Mouse (Mus musculus): ENCODE data around the gene Ebf3. TPM values are rescaled to one million over a fixed set of nuclear protein-coding genes. Genes with fewer than 3 reads are reported as not detected.

Ebf3 gene
- polyA plus RNA-seq, 1 experiment from 2014 or later: not detected

DNA sequence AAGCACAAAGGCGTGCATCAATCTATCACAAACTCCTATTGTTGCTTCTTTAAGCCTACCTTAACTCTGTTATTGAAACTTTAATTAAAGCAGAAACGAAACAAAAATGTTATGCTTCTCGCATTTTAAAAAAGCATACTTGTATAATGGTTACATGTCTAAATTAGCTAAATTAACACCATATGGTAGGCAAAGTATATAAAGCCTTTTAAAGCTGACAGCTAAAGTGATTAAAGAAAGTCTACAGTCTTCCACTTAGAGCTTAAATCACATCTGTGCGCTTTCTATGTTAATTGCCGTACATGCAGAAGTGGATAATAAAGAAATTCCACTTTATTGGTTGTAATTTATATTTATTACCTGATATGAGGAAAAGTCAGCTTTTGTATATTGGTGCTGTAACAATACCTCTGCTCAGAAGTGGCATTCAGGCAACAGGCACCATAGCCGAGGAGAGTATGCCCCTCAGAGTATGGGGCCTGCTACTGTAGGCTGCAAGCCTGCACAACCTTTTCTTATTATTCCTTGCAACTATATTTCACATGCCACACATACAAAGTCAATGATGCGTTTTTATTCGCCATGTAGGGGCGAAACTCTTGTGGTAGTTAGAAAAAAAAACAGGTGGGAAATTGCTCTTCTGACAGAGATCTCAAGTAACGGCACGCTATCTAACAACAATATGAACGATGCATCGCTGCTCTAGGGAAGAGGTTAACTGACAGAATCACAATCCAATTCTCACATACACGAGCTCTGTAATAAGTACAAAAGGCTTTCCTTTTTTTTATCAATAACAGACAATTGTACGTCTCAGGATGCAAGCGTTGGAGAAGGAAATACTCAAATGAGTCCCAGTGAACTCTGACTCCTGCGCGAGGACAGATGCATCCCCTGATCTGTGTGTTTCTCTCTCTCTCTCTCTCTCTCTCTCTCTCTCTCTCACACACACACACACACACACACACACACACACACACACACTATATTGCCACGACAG is 5.9 kb downstream of the Ebf3 start:
- peaks cover 88% of the 10 kb centered on the region for H3K27me3 ChIP-seq (ENCODE audit: control insufficient read depth, insufficient read depth, low read depth, low read length)
- H3K4me3 ChIP-seq (ENCODE audit: low read depth, low read length): no peak overlapping the region
- WGBS (ENCODE audit: insufficient replicate concordance): 19% methylated on average over 19 of the region's 19 CpGs
- H3K36me3 ChIP-seq (ENCODE audit: control insufficient read depth, insufficient read depth): no peaks in the 10 kb centered on the region
- ATAC-seq (ENCODE audit: low read depth): no peak
- H3K9me3 ChIP-seq (replicated peaks; ENCODE audit: control insufficient read depth, low read length): no peaks in the 10 kb centered on the region
- no peak overlapping the region for H3K27ac ChIP-seq (ENCODE audit: low read length)
- H3K4me1 ChIP-seq (ENCODE audit: control insufficient read depth, low read depth, low read length): peaks cover 2% of the 10 kb centered on the region
- no peak overlapping the region for H3K9ac ChIP-seq (ENCODE audit: low read depth, low read length)
- no peak overlapping the region for H3K4me2 ChIP-seq (ENCODE audit: low read depth, low read length)

DNA sequence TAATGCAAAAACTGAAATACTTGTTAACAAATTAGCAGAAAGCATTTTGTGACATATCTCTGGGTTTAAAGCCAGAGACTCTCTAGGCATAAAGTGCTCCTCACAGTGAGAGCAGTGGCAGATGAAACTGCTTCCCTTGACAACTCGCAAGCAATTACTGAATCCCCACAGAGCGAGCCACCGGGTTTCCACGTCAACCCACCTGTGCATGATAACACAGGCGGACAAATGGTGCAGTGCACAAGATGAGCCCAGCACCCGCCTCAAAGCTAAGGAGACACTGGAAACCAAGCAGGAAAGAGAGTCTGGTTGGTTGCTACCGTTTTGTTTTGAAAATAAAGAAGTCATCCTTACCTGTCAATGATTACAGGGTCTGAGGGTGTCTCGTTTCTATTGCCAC is 7.1 kb downstream of the Ebf3 start:
- Histone ChIP-seq H3K9ac (ENCODE audit: low read depth, low read length) (no peak overlapping the region), H3K36me3 (ENCODE audit: control insufficient read depth, insufficient read depth) (no peaks in the 10 kb centered on the region), H3K27me3 (ENCODE audit: control insufficient read depth, insufficient read depth, low read depth, low read length) (peaks cover 77% of the 10 kb centered on the region), H3K4me2 (ENCODE audit: low read depth, low read length) (no peak overlapping the region), H3K4me3 (ENCODE audit: low read depth, low read length) (no peak overlapping the region), H3K27ac (ENCODE audit: low read length) (no peak overlapping the region), H3K9me3 (replicated peaks; ENCODE audit: control insufficient read depth, low read length) (no peaks in the 10 kb centered on the region), H3K4me1 (ENCODE audit: control insufficient read depth, low read depth, low read length) (peaks cover 2% of the 10 kb centered on the region)
- no peak for ATAC-seq (ENCODE audit: low read depth)
- 15% methylated on average over 8 of the region's 8 CpGs for WGBS (ENCODE audit: insufficient replicate concordance)

DNA sequence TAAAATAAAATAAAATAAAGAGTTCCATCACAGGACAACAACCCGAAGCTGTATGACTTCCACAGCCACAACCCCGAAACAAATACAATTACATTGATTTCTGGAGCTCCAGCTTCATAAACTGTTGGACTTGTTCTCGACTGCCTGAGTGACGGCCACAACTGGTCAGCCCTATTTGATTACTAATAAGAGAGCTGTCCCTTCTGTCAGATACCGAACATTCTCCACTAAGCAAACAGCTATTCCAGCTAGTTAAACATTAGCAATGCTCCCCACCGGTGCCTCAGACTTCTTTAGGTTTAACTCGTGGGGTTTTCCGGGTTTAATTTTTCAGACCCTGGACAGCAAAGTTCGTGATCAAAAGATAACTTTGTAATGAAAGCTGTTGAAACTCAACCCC is 8.1 kb downstream of the Ebf3 start:
- H3K36me3 ChIP-seq (ENCODE audit: control insufficient read depth, insufficient read depth): no peaks in the 10 kb centered on the region
- peaks cover 74% of the 10 kb centered on the region for H3K27me3 ChIP-seq (ENCODE audit: control insufficient read depth, insufficient read depth, low read depth, low read length)
- H3K27ac ChIP-seq (ENCODE audit: low read length): no peak overlapping the region
- H3K4me3 ChIP-seq (ENCODE audit: low read depth, low read length): no peak overlapping the region
- H3K4me2 ChIP-seq (ENCODE audit: low read depth, low read length): no peak overlapping the region
- no peak overlapping the region for H3K9ac ChIP-seq (ENCODE audit: low read depth, low read length)
- ATAC-seq (ENCODE audit: low read depth): no peak
- peaks cover 2% of the 10 kb centered on the region for H3K4me1 ChIP-seq (ENCODE audit: control insufficient read depth, low read depth, low read length)
- 39% methylated on average over 9 of the region's 9 CpGs for WGBS (ENCODE audit: insufficient replicate concordance)
- H3K9me3 ChIP-seq (replicated peaks; ENCODE audit: control insufficient read depth, low read length): no peaks in the 10 kb centered on the region

DNA sequence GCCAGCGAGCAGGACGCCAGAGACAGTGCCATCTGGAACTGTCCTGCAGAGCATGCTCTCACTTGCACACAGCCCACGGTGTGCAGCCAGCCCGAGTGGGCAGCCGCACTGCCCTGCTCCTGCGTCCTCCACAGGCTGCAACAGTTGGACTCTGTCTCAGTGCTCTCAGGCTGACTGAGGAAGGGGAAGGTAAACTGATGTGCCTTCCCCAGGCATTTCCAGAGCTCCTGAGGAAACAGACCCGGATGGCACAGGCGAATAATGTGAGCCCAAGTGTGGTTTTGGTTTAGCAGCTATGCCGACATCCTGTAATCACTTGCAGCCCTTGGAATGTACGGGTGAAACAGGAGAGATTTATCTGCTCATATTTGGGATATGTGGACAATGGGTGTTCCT is 10.5 kb downstream of the Ebf3 start:
- H3K4me2 ChIP-seq (ENCODE audit: low read depth, low read length): no peak overlapping the region
- no peak overlapping the region for H3K9ac ChIP-seq (ENCODE audit: low read depth, low read length)
- ATAC-seq (ENCODE audit: low read depth): no peak
- 35% methylated on average over 10 of the region's 10 CpGs for WGBS (ENCODE audit: insufficient replicate concordance)
- peaks cover 70% of the 10 kb centered on the region for H3K27me3 ChIP-seq (ENCODE audit: control insufficient read depth, insufficient read depth, low read depth, low read length)
- H3K4me3 ChIP-seq (ENCODE audit: low read depth, low read length): no peak overlapping the region
- no peaks in the 10 kb centered on the region for H3K9me3 ChIP-seq (replicated peaks; ENCODE audit: control insufficient read depth, low read length)
- no peak overlapping the region for H3K27ac ChIP-seq (ENCODE audit: low read length)
- no peaks in the 10 kb centered on the region for H3K36me3 ChIP-seq (ENCODE audit: control insufficient read depth, insufficient read depth)
- no peaks in the 10 kb centered on the region for H3K4me1 ChIP-seq (ENCODE audit: control insufficient read depth, low read depth, low read length)

DNA sequence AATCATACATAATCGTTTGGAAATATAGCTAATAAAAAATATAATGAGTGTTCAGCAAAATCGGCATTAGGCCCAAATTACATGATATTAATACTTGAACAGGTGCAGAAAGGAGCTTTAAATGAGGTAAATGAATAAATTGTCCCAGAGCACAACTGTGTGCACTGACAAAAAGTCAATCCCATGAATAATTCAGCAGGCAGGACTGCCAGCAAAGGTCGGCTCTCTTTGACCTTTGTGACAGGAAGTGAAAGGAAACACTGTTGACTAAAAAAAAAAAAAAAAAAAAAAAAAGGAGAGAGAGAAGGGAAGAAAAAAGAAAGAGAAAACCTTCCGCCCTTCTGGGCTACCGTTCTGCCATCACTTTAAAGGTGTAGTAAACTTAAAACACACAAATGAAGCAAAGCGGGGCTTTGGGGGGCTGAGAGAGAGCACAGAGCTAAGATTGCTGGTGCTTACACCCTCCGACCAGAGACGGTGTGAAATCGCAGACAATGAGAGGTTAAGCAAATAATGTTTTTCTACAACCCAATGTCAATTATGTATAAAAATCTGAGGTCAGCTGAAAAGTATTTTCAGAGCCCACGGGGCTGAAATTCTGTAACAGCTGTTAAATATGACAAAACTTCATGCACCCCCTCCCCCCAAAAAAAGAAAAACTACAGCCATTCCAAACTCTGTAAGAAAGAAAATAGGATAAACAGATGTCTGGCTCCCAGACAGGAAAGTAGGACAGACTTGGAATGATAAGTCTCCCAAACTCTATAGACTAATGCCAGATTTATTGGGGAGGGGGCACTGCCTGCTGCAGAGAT is 11.1 kb downstream of the Ebf3 start:
- no peaks in the 10 kb centered on the region for H3K4me1 ChIP-seq (ENCODE audit: control insufficient read depth, low read depth, low read length)
- H3K27me3 ChIP-seq (ENCODE audit: control insufficient read depth, insufficient read depth, low read depth, low read length): peaks cover 65% of the 10 kb centered on the region
- no peak overlapping the region for H3K9ac ChIP-seq (ENCODE audit: low read depth, low read length)
- no peak overlapping the region for H3K4me2 ChIP-seq (ENCODE audit: low read depth, low read length)
- no peak for ATAC-seq (ENCODE audit: low read depth)
- H3K27ac ChIP-seq (ENCODE audit: low read length): no peak overlapping the region
- H3K9me3 ChIP-seq (replicated peaks; ENCODE audit: control insufficient read depth, low read length): no peaks in the 10 kb centered on the region
- WGBS (ENCODE audit: insufficient replicate concordance): 37% methylated on average over 10 of the region's 10 CpGs
- no peaks in the 10 kb centered on the region for H3K36me3 ChIP-seq (ENCODE audit: control insufficient read depth, insufficient read depth)
- H3K4me3 ChIP-seq (ENCODE audit: low read depth, low read length): no peak overlapping the region

DNA sequence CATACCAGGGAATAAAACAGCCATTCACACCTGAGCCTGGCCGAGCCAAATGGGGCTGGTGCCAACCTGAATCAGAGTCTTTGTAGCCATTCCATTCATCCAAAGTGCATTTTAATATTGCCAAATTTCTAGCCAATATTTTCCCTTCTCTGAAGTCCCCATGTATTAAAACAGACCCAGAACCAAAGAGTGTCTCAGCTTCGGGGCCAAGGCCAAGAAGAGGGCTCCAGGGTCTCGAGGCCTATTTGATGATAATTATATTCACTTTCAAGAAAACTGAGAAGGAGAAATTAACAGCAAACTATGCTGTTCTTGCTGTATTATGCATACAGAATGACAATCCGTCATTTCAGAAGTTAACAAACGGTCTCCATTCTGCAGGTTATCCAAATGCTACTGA is 12.1 kb downstream of the Ebf3 start:
- H3K9ac ChIP-seq (ENCODE audit: low read depth, low read length): no peak overlapping the region
- no peaks in the 10 kb centered on the region for H3K9me3 ChIP-seq (replicated peaks; ENCODE audit: control insufficient read depth, low read length)
- ATAC-seq (ENCODE audit: low read depth): no peak
- no peak overlapping the region for H3K27ac ChIP-seq (ENCODE audit: low read length)
- WGBS (ENCODE audit: insufficient replicate concordance): 51% methylated on average over 5 of the region's 5 CpGs
- peaks cover 58% of the 10 kb centered on the region for H3K27me3 ChIP-seq (ENCODE audit: control insufficient read depth, insufficient read depth, low read depth, low read length)
- H3K4me1 ChIP-seq (ENCODE audit: control insufficient read depth, low read depth, low read length): no peaks in the 10 kb centered on the region
- no peaks in the 10 kb centered on the region for H3K36me3 ChIP-seq (ENCODE audit: control insufficient read depth, insufficient read depth)
- no peak overlapping the region for H3K4me3 ChIP-seq (ENCODE audit: low read depth, low read length)
- H3K4me2 ChIP-seq (ENCODE audit: low read depth, low read length): no peak overlapping the region

DNA sequence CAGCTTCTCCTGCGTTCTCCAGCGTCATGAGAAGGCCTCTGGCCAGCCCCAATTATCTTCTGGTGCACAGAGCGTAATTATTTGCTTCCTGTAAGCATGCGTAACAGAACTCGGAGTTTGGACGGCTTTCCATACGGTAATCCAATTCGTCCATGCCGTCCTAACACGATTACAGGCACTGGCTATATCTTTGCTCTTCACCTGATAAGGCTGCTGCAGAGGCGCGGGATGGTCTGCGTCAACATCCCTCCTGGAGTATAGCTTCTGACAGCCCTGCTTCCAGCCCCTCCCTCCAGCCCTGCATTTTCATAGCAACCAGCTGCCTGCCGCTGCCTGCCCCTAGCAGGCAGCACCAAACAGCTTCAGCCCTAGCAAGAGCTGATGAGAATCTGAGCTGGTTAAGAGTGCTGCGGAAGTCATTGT is 12.9 kb downstream of the Ebf3 start:
- no peak overlapping the region for H3K27ac ChIP-seq (ENCODE audit: low read length)
- no peaks in the 10 kb centered on the region for H3K9me3 ChIP-seq (replicated peaks; ENCODE audit: control insufficient read depth, low read length)
- H3K4me2 ChIP-seq (ENCODE audit: low read depth, low read length): no peak overlapping the region
- WGBS (ENCODE audit: insufficient replicate concordance): 25% methylated on average over 15 of the region's 15 CpGs
- H3K36me3 ChIP-seq (ENCODE audit: control insufficient read depth, insufficient read depth): no peaks in the 10 kb centered on the region
- H3K27me3 ChIP-seq (ENCODE audit: control insufficient read depth, insufficient read depth, low read depth, low read length): peaks cover 50% of the 10 kb centered on the region
- no peak for ATAC-seq (ENCODE audit: low read depth)
- H3K9ac ChIP-seq (ENCODE audit: low read depth, low read length): no peak overlapping the region
- H3K4me3 ChIP-seq (ENCODE audit: low read depth, low read length): no peak overlapping the region
- no peaks in the 10 kb centered on the region for H3K4me1 ChIP-seq (ENCODE audit: control insufficient read depth, low read depth, low read length)

DNA sequence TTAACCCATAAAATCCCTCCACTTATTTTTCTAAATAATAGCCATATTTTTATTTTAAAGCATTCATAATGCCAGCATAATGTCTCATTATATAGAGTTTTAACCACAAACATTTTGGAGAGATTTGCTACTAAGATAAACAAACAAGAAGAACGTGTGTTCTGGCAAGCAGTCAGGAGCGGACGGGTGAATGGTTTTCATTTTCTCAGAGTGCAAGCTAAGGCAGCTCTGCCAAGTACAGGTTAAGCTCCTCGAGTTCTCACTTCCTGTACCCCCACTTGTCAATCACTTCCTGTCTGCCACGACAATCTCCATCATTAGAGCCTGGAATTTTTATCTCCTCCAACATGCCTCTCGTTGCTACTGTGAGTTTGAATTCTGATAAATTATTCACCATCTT is 13.4 kb downstream of the Ebf3 start:
- Histone ChIP-seq H3K9me3 (replicated peaks; ENCODE audit: control insufficient read depth, low read length) (no peaks in the 10 kb centered on the region), H3K4me3 (ENCODE audit: low read depth, low read length) (no peak overlapping the region), H3K27me3 (ENCODE audit: control insufficient read depth, insufficient read depth, low read depth, low read length) (peaks cover 45% of the 10 kb centered on the region), H3K36me3 (ENCODE audit: control insufficient read depth, insufficient read depth) (no peaks in the 10 kb centered on the region), H3K27ac (ENCODE audit: low read length) (no peak overlapping the region), H3K9ac (ENCODE audit: low read depth, low read length) (no peak overlapping the region), H3K4me1 (ENCODE audit: control insufficient read depth, low read depth, low read length) (no peaks in the 10 kb centered on the region), H3K4me2 (ENCODE audit: low read depth, low read length) (no peak overlapping the region)
- 24% methylated on average over 6 of the region's 6 CpGs for WGBS (ENCODE audit: insufficient replicate concordance)
- ATAC-seq (ENCODE audit: low read depth): no peak

DNA sequence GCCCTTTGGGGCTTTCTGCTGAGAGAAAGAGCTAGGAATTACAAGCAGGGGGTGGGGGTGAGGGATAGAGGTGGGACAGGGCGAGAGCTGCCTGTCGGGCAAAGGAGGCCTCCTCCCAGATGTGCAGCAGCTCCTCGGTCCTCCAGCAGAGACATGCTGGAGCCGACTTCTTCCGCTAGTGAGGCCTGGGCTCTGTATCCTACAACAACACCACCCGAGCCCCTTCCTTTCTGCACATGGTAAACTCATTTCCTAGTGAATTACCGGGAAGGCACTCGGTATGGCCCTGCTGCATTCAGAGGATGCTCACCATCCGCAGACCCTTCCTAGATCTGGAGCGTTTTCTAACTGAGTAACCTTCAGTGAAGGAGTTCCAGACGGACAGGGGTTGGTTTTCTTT is 14.1 kb downstream of the Ebf3 start:
- ATAC-seq (ENCODE audit: low read depth): no peak
- no peaks in the 10 kb centered on the region for H3K9me3 ChIP-seq (replicated peaks; ENCODE audit: control insufficient read depth, low read length)
- peaks cover 43% of the 10 kb centered on the region for H3K27me3 ChIP-seq (ENCODE audit: control insufficient read depth, insufficient read depth, low read depth, low read length)
- whole genome bisulfite sequencing (ENCODE audit: insufficient replicate concordance): 24% methylated on average over 11 of the region's 11 CpGs
- H3K4me3 ChIP-seq (ENCODE audit: low read depth, low read length): no peak overlapping the region
- no peaks in the 10 kb centered on the region for H3K36me3 ChIP-seq (ENCODE audit: control insufficient read depth, insufficient read depth)
- no peaks in the 10 kb centered on the region for H3K4me1 ChIP-seq (ENCODE audit: control insufficient read depth, low read depth, low read length)
- H3K27ac ChIP-seq (ENCODE audit: low read length): no peak overlapping the region
- H3K9ac ChIP-seq (ENCODE audit: low read depth, low read length): no peak overlapping the region
- no peak overlapping the region for H3K4me2 ChIP-seq (ENCODE audit: low read depth, low read length)
